Mouse (Mus musculus) adrenal gland, postnatal 25 days (tissue): Measurements from ENCODE around the gene Gnb3. TPM values are rescaled to one million over a fixed set of nuclear protein-coding genes. Genes with fewer than 3 reads are reported as not detected.
"Not testable (repeated sequence)": the region's sequence is repeated elsewhere in the genome, so short reads cannot be mapped to it uniquely, and the experiment has no call there.

Experiments
- DNase-seq: peaks from one replicate; pipeline ENCODE4 v3.0.0; 2021; ENCODE audit warnings: mixed read lengths
- total RNA-seq: library from RNA; stranded (reverse); gene quantifications from 2 replicates; pipeline ENCODE4 v1.2.3, GENCODE M21; 2021

The Gnb3 gene
- total RNA-seq, 1 experiment from 2014 or later = 14.0 TPM

DNA sequence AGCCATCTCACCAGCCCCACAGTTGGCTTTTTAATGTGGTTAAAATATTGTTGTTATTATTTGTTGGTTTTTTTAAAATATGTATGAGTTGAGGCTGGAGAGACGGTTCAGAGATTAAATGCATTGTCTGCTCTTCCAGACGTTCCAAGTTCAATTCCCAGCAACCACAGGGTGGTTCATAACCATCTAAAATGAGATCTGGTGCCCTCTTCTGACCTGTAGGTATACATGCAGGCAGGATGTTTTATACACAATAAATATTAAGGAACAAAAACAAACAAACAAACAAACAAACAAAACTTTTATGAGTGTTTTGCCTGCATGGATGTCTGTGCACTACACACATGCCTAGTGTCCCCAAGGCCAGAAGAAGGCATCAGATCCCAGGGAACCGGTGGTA lies 37.0 kb downstream of the Gnb3 start:
- DNase-seq = no peak

DNA sequence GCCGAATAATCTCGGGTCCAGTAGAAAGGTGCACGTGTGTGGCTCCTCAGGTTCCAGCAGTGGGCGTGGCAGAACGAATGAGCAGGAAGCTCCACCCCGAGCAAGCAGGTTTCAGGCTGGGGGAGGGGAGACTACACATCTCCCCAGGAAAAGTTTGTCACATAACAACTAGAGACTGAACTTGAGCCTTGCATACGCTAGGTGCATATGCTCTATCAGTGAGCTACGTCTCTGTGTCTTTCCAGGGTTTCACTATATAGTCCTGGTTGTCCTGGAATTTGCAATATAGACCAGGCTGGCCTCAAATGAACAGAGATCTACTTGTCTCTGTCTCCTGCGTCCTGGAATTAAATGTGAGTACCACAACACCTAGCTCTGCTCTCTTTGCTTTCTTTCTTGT lies 37.7 kb downstream of the Gnb3 start:
- DNase-seq = not testable (repeated sequence)

DNA sequence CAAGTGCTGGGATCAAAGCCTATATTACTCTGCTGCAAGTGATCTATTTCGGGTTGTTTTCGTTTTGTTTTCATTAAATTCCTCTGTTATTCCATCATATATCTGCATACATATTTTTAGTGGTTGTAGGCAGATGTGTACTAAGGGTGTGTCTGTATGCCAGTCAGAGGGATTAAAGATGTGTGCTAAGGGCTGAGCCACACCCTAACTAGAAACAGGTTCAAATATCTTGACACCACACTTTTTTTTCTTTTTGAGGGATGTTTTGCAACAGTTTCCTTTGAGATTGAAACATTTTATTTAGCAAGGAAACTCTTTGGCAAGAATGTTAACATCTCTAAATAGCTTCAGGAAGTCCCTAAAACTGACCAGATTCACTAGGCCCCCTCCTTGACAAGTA lies 43.9 kb downstream of the Gnb3 start:
- no peak for DNase-seq

DNA sequence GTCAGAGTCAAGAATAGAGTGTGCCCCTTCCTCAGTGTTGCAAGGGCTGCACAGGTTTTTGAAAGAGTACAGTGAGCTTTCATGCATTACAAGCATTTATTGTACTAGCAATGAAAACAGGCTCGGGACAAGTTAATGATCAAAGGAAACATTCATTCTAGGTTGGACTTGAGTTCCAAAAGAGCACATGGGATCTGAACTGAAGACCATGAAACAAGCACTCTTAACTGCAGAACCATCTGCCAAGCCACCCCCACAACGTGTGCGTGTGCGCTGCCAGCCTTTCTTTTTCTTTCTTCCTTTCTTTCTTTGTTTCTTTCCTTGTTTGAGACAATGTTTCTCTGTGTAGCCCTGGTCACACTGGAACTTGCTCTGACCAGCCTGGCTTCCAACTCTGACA lies 44.3 kb downstream of the Gnb3 start:
- DNase-seq = no peak

DNA sequence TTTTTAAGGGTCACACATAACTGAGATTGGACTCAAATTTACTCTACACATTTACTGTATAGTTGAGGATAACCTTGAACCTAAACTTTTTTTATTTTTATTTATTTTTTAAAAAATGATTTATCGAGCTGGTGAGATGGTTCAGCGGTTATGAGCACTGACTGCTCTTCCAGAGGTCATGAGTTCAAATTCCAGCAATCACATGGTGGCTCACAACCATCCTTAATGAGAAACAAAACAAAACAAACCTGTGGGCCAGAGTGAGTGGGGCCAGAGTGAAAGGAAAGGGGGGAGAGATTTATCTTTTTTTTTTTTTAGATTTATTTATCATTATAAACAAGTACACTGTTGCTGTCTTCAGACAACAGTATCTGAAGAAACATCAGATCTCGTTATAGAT lies 48.2 kb downstream of the Gnb3 start:
- no peak for DNase-seq

DNA sequence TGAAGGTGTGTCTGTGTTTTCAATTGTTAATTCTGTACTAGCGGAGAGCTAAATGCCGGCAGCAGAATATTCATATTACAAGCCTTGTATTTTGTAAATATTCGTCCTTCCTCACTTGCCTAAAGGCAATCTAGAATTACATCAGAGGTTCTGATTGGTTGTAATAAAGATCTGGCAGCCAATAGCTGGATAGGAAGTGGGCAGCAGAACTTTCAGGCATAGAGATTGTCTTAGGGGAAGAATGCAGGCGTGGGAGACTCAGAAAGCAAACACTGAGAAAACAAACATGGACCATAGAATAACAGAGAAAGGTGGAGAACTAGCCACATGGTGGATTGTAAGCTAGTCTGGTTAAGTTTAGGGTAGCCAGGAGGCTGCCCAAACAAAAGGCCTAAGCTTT lies 50.0 kb downstream of the Gnb3 start:
- DNase-seq = no peak

DNA sequence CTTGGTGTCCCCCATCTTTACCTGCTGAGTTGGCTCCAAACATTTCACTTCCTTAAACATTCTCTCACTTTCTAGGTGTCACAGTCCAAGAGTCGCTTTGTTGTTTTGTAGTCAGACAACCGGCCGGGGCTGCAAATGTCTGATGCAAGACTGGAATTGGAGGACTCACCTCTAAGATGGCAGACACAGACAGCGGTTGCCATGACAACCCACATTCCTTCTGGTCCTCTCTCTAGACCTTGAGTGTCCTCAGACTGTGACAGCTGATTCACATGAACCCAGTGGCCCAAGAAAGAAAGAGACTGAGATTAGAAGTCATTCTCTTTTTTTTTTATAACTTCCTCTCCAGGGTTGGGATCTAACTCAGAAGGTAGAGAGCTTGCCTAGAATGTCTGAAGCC lies 50.6 kb downstream of the Gnb3 start:
- DNase-seq = no peak

DNA sequence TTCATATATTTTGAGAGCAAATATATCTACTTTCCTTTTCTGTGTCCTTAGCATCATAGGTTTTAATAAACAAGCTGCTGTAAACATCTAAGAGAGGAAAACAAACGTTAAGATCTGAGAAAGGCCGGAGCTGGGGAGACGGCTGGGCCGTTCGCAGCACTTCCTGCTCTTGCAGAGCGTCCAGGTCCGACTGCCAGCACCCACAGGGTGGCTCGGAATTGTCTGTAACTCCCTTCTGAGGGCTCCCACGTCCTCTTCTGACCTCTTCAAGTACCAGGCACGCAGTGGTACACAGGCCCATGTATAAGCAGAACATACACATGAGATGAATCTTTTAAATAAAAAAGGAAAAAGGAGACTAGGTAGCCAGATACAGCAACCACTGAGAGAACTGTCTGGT lies 52.4 kb downstream of the Gnb3 start:
- no peak for DNase-seq

DNA sequence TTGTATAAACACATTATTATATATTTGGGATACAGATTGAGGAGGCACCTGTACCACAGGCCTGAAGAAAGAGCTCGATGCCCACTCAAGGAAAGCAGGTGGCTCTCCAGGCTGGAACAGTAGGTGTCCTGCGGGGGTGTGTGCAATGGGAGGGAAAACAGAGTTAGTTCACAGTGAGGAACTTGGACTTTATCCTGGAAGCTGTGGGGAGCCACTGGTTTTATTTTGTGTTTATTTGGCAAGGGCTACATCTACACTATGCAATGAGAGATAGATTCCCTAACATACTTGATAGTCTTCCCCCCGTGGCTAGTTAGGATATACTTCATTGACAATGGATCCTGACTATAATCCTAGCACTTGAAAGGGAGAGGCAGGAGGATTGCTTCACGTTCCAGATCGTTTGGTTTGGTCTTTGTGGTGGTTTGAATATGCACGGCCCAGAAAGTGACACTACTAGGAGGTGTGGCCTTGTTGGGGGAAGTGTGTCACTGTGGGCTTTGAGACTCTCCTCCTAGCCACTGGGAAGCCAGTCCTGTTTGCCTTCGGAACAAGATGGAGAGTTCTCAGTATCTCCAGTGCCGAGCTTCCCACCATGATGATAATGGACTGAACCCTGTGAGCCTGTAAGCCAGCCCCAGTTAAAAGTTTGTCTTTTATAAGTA lies 53.2 kb downstream of the Gnb3 start:
- no peak for DNase-seq

Other genes starting within 250 kb of the Gnb3 start
- 1.7 and 2.9 TPM in 2 replicates for gene C1s2, start 204.2 kb downstream of the Gnb3 start, total RNA-seq
- 91.9 and 110 TPM in 2 replicates for gene Lpcat3, start 177.2 kb downstream of the Gnb3 start, total RNA-seq
- gene Emg1, start 128.1 kb downstream of the Gnb3 start, total RNA-seq = 81.8 and 82.8 TPM in 2 replicates
- gene Phb2, start 127.9 kb downstream of the Gnb3 start, total RNA-seq = 302 and 348 TPM in 2 replicates
- 4.6 and 9.1 TPM in 2 replicates for gene Ptpn6, start 101.6 kb downstream of the Gnb3 start, total RNA-seq
- 357 and 392 TPM in 2 replicates for gene Grcc10, start 98.9 kb downstream of the Gnb3 start, total RNA-seq
- not detected in 2 replicates for gene Gm45234, start 84.3 kb downstream of the Gnb3 start, total RNA-seq
- gene Atn1, start 83.8 kb downstream of the Gnb3 start, total RNA-seq = 100 and 102 TPM in 2 replicates
- gene Eno2, start 70.6 kb downstream of the Gnb3 start, total RNA-seq = 10.1 and 17.6 TPM in 2 replicates
- gene Lrrc23, start 60.5 kb downstream of the Gnb3 start, total RNA-seq = 0.21 TPM in 1 of 2 replicates, not detected in the other
- 21.7 and 32.2 TPM in 2 replicates for gene Spsb2, start 31.6 kb downstream of the Gnb3 start, total RNA-seq
- gene Tpi1, start 26.0 kb downstream of the Gnb3 start, total RNA-seq = 382 and 387 TPM in 2 replicates
- 118 and 136 TPM in 2 replicates for gene Usp5, start 10.8 kb downstream of the Gnb3 start, total RNA-seq
- 10.5 and 11.7 TPM in 2 replicates for gene Cdca3, start 10.7 kb downstream of the Gnb3 start, total RNA-seq
- gene P3h3, start 17.5 kb upstream of the Gnb3 start, total RNA-seq = 20.2 and 26.5 TPM in 2 replicates
- 0.90 and 1.5 TPM in 2 replicates for gene Gpr162, start 23.7 kb upstream of the Gnb3 start, total RNA-seq
- gene Cd4, start 47.9 kb upstream of the Gnb3 start, total RNA-seq = 0.21 TPM in 1 of 2 replicates, not detected in the other
- gene Lag3, start 71.4 kb upstream of the Gnb3 start, total RNA-seq = 1.2 and 1.4 TPM in 2 replicates
- gene Ptms, start 79.8 kb upstream of the Gnb3 start, total RNA-seq = 790 and 858 TPM in 2 replicates
- 271 and 277 TPM in 2 replicates for gene Mlf2, start 91.1 kb upstream of the Gnb3 start, total RNA-seq
- gene Cops7a, start 125.3 kb upstream of the Gnb3 start, total RNA-seq = 172 and 177 TPM in 2 replicates
- 1.2 and 2.1 TPM in 2 replicates for gene Pianp, start 156.4 kb upstream of the Gnb3 start, total RNA-seq
- 59.6 and 61.3 TPM in 2 replicates for gene Zfp384, start 168.9 kb upstream of the Gnb3 start, total RNA-seq
- 82.3 and 102 TPM in 2 replicates for gene Ing4, start 199.5 kb upstream of the Gnb3 start, total RNA-seq
- gene Acrbp, start 209.4 kb upstream of the Gnb3 start, total RNA-seq = 10.4 and 11.7 TPM in 2 replicates
- 0.36 TPM in 1 of 2 replicates, not detected in the other for gene Lpar5, start 227.6 kb upstream of the Gnb3 start, total RNA-seq